Mouse (Mus musculus) brain, embryonic 14.5 days (tissue): ENCODE results near the gene Trpv1.

ENCODE experiments used
- CTCF ChIP-seq: fragments of 200-500 bp; IDR thresholded peaks from 2 replicates; pipeline ENCODE4 v1.5.1; 2012; ENCODE audit warnings: inconsistent platforms, mild to moderate bottlenecking, moderate library complexity, borderline replicate concordance; ENCODE audit not compliant: insufficient read depth, insufficient read length; ENCODE audit errors: extremely low read depth
- POLR2A ChIP-seq: fragments of 200-500 bp; IDR thresholded peaks from 2 replicates; pipeline ENCODE4 v1.6.1; 2012; ENCODE audit warnings: mild to moderate bottlenecking, inconsistent platforms, borderline replicate concordance; ENCODE audit not compliant: poor library complexity, insufficient read depth, insufficient read length, severe bottlenecking; ENCODE audit errors: extremely low read depth

DNA sequence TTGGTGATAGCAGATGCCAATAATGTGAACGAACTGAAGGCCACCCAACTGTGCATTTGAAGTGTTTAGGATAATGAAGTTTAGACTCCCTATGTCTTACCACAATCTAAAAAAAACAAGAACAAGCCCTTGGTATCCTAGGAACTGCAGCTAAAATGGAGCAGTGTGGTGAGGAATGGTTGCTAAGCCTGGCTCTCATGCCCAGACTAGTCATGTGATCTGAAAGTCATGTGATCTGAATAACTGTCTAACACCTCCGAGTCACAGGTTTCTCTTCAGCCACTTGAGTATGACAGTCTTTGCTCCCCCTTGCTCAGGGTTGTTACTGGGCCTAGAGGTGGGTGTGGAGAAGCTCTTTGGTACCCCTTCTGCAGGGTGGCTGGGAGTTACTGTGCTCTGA lies 1.6 kb upstream of the Trpv1 start:
- TF ChIP-seq POLR2A (no peak), CTCF (no peak)
